Mouse (Mus musculus): Measurements from ENCODE around the gene Olfr480. TPM values are rescaled to one million over a fixed set of nuclear protein-coding genes. Genes with fewer than 3 reads are reported as not detected.

Gene Olfr480
- polyA plus RNA-seq (2012; rRNA removed; ENCODE audit: low replicate concordance), result not detected in 2 replicates

DNA sequence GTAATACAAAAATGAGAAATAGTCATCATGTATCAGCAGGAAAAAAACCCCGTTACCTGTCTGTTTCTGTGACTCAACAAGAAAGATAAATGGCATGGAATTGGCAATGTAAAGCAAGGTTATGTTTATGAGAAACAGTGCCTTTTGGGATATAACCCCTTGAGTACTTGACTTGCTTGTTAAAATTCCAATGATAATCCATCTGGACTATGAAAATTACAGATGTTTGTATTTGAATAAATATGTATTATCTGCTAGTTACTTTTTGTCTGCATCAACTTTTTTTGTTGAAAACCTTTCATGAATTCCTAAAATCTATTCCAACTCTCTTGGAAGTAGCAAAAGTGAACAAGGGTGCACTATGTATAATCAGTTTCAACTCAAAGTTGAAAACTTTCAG, at the start of gene Olfr480:
Gene Olfr480, minus strand, starts transcription at position 101 of the 400 bp plus-strand sequence.

GRCm38 (mm10) chr7:108100549-108100948, 33.4 kb upstream of the Olfr480 start, which contains the start of gene Olfr483:
Gene Olfr483 (plus strand): TSS chr7:108100849.

DNA sequence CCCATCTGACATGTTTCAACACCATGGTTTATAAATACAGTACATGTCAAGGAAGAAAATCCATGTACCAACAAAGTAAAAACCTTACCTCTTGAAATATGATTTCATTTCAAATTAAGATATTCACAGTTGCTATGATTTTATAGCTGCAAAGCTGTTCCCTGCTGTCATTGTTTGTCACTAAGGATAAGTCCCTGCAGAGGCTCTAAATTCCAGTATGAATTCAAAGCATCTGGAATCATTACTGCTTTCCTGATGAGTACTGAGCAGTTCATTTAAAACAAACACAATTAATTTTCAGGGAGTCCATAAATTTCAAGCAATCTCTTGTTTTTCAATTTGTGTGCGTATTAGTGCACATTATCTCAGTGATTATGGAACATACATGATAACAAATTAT, 30.3 kb upstream of the Olfr480 start, which contains the start of gene Olfr482:
Gene Olfr482, minus strand, starts transcription at position 101 of the 400 bp plus-strand sequence.

DNA sequence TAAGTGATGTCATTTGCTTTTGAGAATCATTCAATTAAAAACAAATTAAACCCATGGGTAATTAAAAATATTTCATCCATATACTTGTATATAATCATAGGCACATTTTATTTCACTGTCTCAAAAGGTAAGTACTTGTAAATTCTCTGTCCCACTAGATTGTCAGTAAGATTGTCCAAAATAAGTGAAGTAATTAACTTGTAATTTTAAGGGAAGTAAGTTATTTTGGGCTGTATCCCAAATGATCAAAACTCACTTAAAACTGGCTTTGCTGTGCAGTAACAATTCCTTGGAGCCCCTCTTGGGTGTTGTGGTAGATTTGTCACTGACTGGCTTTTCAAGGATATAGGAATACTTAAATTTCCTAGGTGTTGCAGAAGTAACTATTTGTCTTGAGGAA, 12.4 kb upstream of the Olfr480 start, which contains the start of gene Olfr481:
Gene Olfr481, plus strand, starts transcription at position 301 of the 400 bp plus-strand sequence.

GRCm38 (mm10) chr7:108050393-108050792, 16.8 kb downstream of the Olfr480 start, which contains the start of gene Olfr479:
Gene Olfr479 (plus strand): TSS chr7:108050693.

DNA sequence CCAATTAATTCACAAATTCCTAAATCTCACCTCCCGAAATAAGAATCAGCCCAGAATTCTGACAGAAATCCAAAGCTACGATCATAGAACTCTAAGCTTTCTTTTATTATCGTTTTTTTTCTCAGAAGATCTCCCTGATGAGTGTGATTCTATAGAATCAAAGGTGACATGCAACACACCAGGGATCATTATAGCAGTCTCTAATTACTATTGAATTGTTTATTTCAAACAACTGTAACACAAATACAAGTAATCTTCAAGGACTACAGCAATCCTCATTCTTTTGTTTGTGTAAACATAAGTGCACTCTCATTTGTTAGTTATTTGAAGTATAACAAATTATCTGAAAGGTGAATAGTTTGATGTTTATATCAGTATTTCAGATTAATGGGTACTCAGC, 33.3 kb downstream of the Olfr480 start, which contains the start of gene Olfr478:
Gene Olfr478, minus strand, starts transcription at position 101 of the 400 bp plus-strand sequence.

Other genes with a start within 250 kb of the Olfr480 start
- gene Olfr469, start 241.8 kb downstream of the Olfr480 start, polyA plus RNA-seq (2012; rRNA removed; ENCODE audit: low replicate concordance), result not detected in 2 replicates
- gene Olfr470, start 219.9 kb downstream of the Olfr480 start, polyA plus RNA-seq (2012; rRNA removed; ENCODE audit: low replicate concordance), result not detected in 2 replicates
- not detected in 2 replicates for gene Olfr472, start 169.4 kb downstream of the Olfr480 start, polyA plus RNA-seq (2012; rRNA removed; ENCODE audit: low replicate concordance)
- not detected in 2 replicates for gene Olfr473, start 136.9 kb downstream of the Olfr480 start, polyA plus RNA-seq (2012; rRNA removed; ENCODE audit: low replicate concordance)
- gene Olfr474, start 112.7 kb downstream of the Olfr480 start, polyA plus RNA-seq (2012; rRNA removed; ENCODE audit: low replicate concordance), result not detected in 2 replicates
- gene Olfr476, start 102.5 kb downstream of the Olfr480 start, polyA plus RNA-seq (2012; rRNA removed; ENCODE audit: low replicate concordance), result not detected in 2 replicates
- not detected in 2 replicates for gene Olfr477, start 80.7 kb downstream of the Olfr480 start, polyA plus RNA-seq (2012; rRNA removed; ENCODE audit: low replicate concordance)
- gene Olfr478, start 33.4 kb downstream of the Olfr480 start, polyA plus RNA-seq (2012; rRNA removed; ENCODE audit: low replicate concordance), result not detected in 2 replicates
- not detected in 2 replicates for gene Olfr479, start 16.7 kb downstream of the Olfr480 start, polyA plus RNA-seq (2012; rRNA removed; ENCODE audit: low replicate concordance)
- gene Olfr481, start 12.5 kb upstream of the Olfr480 start, polyA plus RNA-seq (2012; rRNA removed; ENCODE audit: low replicate concordance), result not detected in 2 replicates
- gene Olfr482, start 30.2 kb upstream of the Olfr480 start, polyA plus RNA-seq (2012; rRNA removed; ENCODE audit: low replicate concordance), result not detected in 2 replicates
- gene Olfr483, start 33.5 kb upstream of the Olfr480 start, polyA plus RNA-seq (2012; rRNA removed; ENCODE audit: low replicate concordance), result not detected in 2 replicates
- gene Olfr484, start 60.1 kb upstream of the Olfr480 start, polyA plus RNA-seq (2012; rRNA removed; ENCODE audit: low replicate concordance), result not detected in 2 replicates
- gene Olfr485, start 92.5 kb upstream of the Olfr480 start, polyA plus RNA-seq (2012; rRNA removed; ENCODE audit: low replicate concordance), result not detected in 2 replicates
- not detected in 2 replicates for gene Olfr486, start 105.4 kb upstream of the Olfr480 start, polyA plus RNA-seq (2012; rRNA removed; ENCODE audit: low replicate concordance)
- gene Olfr487, start 147.3 kb upstream of the Olfr480 start, polyA plus RNA-seq (2012; rRNA removed; ENCODE audit: low replicate concordance), result not detected in 2 replicates
- gene Olfr488, start 191.0 kb upstream of the Olfr480 start, polyA plus RNA-seq (2012; rRNA removed; ENCODE audit: low replicate concordance), result not detected in 2 replicates
- not detected in 2 replicates for gene Olfr490, start 221.6 kb upstream of the Olfr480 start, polyA plus RNA-seq (2012; rRNA removed; ENCODE audit: low replicate concordance)
- gene Olfr491, start 246.1 kb upstream of the Olfr480 start, polyA plus RNA-seq (2012; rRNA removed; ENCODE audit: low replicate concordance), result not detected in 2 replicates

Measured in duodenum, adult 2 months (tissue).